Mouse (Mus musculus): ENCODE data around the gene Atp6v0b.

GRCm38 (mm10) chr4:117872471-117872886 lies 14.7 kb downstream of the Atp6v0b start, which contains the start of gene Ccdc24:
- TF ChIP-seq POLR2AphosphoS2 (IDR thresholded peaks at IDR 0.05; ENCODE audit: insufficient read length, low read depth) (peak; percentile 67), MYOD1 (IDR thresholded peaks at IDR 0.05; ENCODE audit: control insufficient read depth in 1 of 3, insufficient read length in 2 of 3, low read depth in 2 of 3) (no peak), USF1 (IDR thresholded peaks at IDR 0.05; ENCODE audit: low read depth) (no peak), POLR2A (IDR thresholded peaks at IDR 0.05; ENCODE audit: insufficient read length, low read depth) (no peak), MYOG (IDR thresholded peaks at IDR 0.05; ENCODE audit: control insufficient read depth in 1 of 3, insufficient read depth in 1 of 3, insufficient read length in 2 of 3, low read depth in 2 of 3) (no peak), MAX (IDR thresholded peaks at IDR 0.05; ENCODE audit: low read depth) (no peak), E2F4 (IDR thresholded peaks at IDR 0.05; ENCODE audit: insufficient read depth) (no peak), CEBPB (IDR thresholded peaks at IDR 0.05; ENCODE audit: insufficient read depth, poor library complexity, severe bottlenecking) (no peak), REST (IDR thresholded peaks at IDR 0.05; ENCODE audit: insufficient read depth, insufficient read length) (no peak), SRF (IDR thresholded peaks at IDR 0.05; ENCODE audit: control insufficient read depth, insufficient read length, low read depth) (no peak)
